Mouse (Mus musculus) ES-Bruce4 (cell line): ENCODE data around the gene Pygo2. TPM values are rescaled to one million over a fixed set of nuclear protein-coding genes. Genes with fewer than 3 reads are reported as not detected.

Experiments
- H3K27ac ChIP-seq: 2 replicates; pipeline ENCODE4 v1.5.1; 2012; ENCODE audit warnings: low read length, inconsistent platforms; ENCODE audit not compliant: insufficient read depth
- H3K27me3 ChIP-seq: 2 replicates; pipeline ENCODE4 v1.6.1; 2012; ENCODE audit warnings: mild to moderate bottlenecking, low read length, inconsistent platforms; ENCODE audit not compliant: control insufficient read depth, poor library complexity, insufficient read depth, severe bottlenecking
- H3K36me3 ChIP-seq: 2 replicates; pipeline ENCODE4 v1.6.1; 2012; ENCODE audit warnings: inconsistent platforms, mild to moderate bottlenecking, low read length, moderate library complexity; ENCODE audit not compliant: control insufficient read depth, poor library complexity, insufficient read depth, severe bottlenecking
- H3K4me1 ChIP-seq: one replicate; pipeline ENCODE4 v1.8.1; 2011; ENCODE audit warnings: low read length; ENCODE audit not compliant: control insufficient read depth, insufficient read depth
- H3K4me3 ChIP-seq: 2 replicates; pipeline ENCODE4 v1.5.1; 2011; ENCODE audit warnings: low read depth, mild to moderate bottlenecking, low read length
- H3K9ac ChIP-seq: 2 replicates; pipeline ENCODE4 v1.6.1; 2012; ENCODE audit warnings: low read depth, mild to moderate bottlenecking, inconsistent platforms; ENCODE audit not compliant: poor library complexity, severe bottlenecking
- H3K9me3 ChIP-seq: replicated peaks from 2 replicates; pipeline ENCODE4 v1.6.1; 2012; ENCODE audit warnings: mild to moderate bottlenecking, low read length, inconsistent platforms; ENCODE audit not compliant: control insufficient read depth, poor library complexity, insufficient read depth, severe bottlenecking
- CTCF ChIP-seq: IDR thresholded peaks from one replicate; pipeline ENCODE4 v1.8.1; 2011; ENCODE audit warnings: low read depth, low read length
- EP300 ChIP-seq: IDR thresholded peaks from 2 replicates; pipeline ENCODE4 v1.6.1; 2011; ENCODE audit warnings: low read depth, low read length; ENCODE audit not compliant: insufficient read depth
- POLR2A ChIP-seq: IDR thresholded peaks from one replicate; pipeline ENCODE4 v1.8.1; 2011; ENCODE audit warnings: low read length; ENCODE audit not compliant: insufficient read depth
- polyA plus RNA-seq: library from polyadenylated mRNA; stranded (reverse); fragments of >200 nt; gene quantifications from 2 replicates; pipeline ENCODE4 v1.2.4, GENCODE M21; 2011; ENCODE audit warnings: low read depth; ENCODE audit not compliant: missing spikeins, insufficient read depth, insufficient read length

Pygo2 gene
- polyA plus RNA-seq, 1 experiment = 41.7 TPM

DNA sequence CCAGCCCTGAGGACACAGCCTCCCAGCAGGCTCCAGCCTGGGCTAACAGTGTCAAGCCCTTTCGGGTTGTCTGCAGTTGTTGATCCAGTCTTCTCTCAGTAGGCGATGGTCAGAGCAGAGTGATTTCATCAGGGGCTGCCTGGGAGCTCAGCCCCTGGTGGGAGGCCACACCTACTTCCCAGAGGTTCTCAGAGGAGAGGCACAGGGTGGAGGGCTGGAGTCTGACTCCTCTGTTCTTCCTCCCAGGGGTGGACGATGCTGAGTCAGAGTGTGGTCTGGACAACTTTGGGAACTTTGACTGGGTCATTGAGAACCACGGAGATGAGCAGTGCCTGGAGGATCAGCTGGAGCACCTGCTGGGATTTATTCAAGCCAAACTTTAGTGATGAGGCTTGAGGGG, 38.3 kb downstream of the Pygo2 start:
- H3K36me3 ChIP-seq = no peaks in the 10 kb centered on the region
- TF ChIP-seq EP300 (no peak), CTCF (no peak), POLR2A (no peak)
- H3K4me3 ChIP-seq = no peak overlapping the region
- H3K27ac ChIP-seq = peak overlapping the region; percentile 60
- H3K9ac ChIP-seq = no peak overlapping the region
- H3K4me1 ChIP-seq = peaks cover 7% of the 10 kb centered on the region
- no peaks in the 10 kb centered on the region for H3K9me3 ChIP-seq
- H3K27me3 ChIP-seq = no peaks in the 10 kb centered on the region

DNA sequence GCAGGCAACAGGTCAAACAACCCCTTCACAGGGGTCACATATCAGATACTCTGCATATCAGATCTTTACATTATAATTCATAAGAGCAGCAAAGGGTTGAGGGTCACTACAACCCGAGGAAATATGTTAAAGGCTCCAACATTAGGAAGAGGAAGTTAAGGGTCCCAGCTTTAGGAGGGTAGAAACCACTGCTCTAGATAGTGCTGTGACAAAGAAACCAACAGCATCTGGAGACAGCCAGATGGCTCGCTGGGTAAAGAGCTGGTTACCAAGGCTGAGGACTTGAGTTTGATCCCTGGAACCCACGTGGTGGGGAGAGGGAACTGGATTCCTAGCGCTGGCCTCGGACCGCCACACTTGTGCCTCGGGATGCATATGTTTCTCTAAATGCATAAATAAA, 42.3 kb downstream of the Pygo2 start:
- Histone ChIP-seq H3K9me3 (no peaks in the 10 kb centered on the region), H3K4me3 (no peak overlapping the region)

DNA sequence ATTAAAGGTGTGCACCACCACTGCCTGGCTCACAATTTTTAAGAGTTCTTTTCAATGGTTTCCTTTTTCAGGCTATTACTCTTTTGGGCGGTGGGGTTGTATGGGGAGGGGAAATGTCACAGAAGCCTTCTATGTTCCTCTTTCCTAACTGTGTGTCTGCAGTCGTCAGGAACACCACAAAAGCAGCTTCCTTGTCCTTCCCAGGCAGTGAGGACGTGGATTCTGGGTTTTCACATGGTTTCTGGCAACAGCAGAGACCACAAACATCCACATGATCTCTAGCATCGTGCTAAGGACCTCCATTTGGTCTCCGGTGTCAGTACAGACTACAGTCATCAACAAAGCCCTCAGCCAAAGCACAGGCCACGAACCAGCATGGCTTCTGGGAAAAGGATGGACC, 43.8 kb downstream of the Pygo2 start:
- Histone ChIP-seq H3K27me3 (no peaks in the 10 kb centered on the region), H3K27ac (no peak overlapping the region), H3K36me3 (no peaks in the 10 kb centered on the region), H3K9me3 (no peaks in the 10 kb centered on the region), H3K4me1 (peaks cover 2% of the 10 kb centered on the region), H3K4me3 (no peak overlapping the region), H3K9ac (no peak overlapping the region)
- TF ChIP-seq CTCF = no peak
- no peak for TF ChIP-seq EP300
- no peak for TF ChIP-seq POLR2A

More for the DNA sequence above, 42.3 kb downstream of the Pygo2 start:
- H3K4me1 ChIP-seq = peaks cover 5% of the 10 kb centered on the region
- TF ChIP-seq POLR2A = no peak
- TF ChIP-seq CTCF = no peak
- no peak for TF ChIP-seq EP300
- H3K9ac ChIP-seq = no peak overlapping the region
- H3K36me3 ChIP-seq = no peaks in the 10 kb centered on the region
- no peak overlapping the region for H3K27ac ChIP-seq
- H3K27me3 ChIP-seq = no peaks in the 10 kb centered on the region

DNA sequence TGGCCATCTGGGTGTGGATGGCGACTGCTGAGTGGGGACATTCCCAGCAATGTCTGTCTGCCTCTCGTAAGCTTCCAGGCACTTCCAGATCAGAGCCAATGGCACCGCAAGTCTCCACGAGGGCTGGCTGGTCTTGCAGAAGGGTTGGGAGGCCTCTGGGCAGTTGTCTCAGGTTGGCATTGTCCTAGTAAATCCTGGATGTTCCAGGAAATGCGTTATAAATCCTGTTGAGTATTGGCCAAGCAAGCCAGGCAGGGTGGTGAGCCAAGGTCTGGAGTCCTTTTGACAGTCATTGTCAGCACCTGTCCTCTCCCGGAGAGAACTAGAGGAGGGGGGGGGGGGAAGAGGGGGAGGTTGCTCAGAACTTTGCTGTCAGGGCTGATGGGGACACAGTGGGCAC, 49.0 kb downstream of the Pygo2 start:
- no peak overlapping the region for H3K9ac ChIP-seq
- H3K27ac ChIP-seq = no peak overlapping the region
- H3K4me1 ChIP-seq = no peaks in the 10 kb centered on the region
- no peaks in the 10 kb centered on the region for H3K27me3 ChIP-seq
- no peaks in the 10 kb centered on the region for H3K9me3 ChIP-seq
- no peaks in the 10 kb centered on the region for H3K36me3 ChIP-seq
- no peak for TF ChIP-seq CTCF
- no peak for TF ChIP-seq POLR2A
- TF ChIP-seq EP300 = no peak
- no peak overlapping the region for H3K4me3 ChIP-seq

DNA sequence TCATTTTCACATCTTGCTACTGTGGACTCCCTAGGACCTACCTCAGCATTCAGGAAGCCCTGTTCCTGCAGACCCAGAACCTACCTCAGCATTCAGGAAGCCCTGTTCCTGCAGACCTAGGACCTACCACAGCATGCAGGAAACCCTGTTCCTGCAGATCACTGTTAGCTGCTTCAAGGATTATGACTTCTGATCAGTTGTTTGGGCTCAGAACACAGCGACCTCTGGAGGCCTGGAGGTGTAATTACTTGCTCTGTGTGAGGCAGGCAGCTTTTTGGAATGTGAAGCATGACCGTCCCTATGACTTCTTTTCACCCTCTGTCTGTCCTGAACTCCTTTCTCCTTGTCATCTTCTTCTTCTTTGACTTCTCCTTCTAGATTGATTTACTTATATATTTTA, 51.5 kb downstream of the Pygo2 start:
- Histone ChIP-seq H3K36me3 (no peaks in the 10 kb centered on the region), H3K4me3 (peak overlapping the region; percentile 30), H3K4me1 (no peaks in the 10 kb centered on the region), H3K27ac (no peak overlapping the region), H3K9ac (no peak overlapping the region), H3K27me3 (no peaks in the 10 kb centered on the region), H3K9me3 (no peaks in the 10 kb centered on the region)
- peak; percentile 81 for TF ChIP-seq CTCF
- no peak for TF ChIP-seq POLR2A
- TF ChIP-seq EP300 = no peak

DNA sequence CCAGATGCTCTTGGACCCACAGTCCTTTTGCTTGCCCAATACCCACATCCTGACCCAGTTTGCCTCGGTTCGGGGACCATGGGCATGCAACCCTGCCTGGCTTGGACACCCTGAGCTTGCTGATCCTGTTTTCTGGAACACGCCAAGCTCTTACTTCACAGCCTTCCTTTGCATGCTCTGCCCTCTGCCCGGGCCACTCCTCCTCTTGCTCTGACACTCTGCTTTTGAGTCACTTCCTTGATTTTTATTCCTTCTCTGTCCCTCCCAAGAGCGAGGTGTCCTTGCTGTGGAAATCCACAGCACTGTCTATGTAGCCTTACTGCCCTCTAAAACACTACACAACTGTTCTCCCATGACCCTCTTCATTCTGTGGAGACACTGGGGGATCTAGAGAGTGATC, 52.2 kb downstream of the Pygo2 start:
- Histone ChIP-seq H3K36me3 (no peaks in the 10 kb centered on the region), H3K27me3 (no peaks in the 10 kb centered on the region), H3K9me3 (no peaks in the 10 kb centered on the region), H3K9ac (no peak overlapping the region), H3K4me1 (no peaks in the 10 kb centered on the region), H3K4me3 (no peak overlapping the region), H3K27ac (no peak overlapping the region)
- TF ChIP-seq CTCF = no peak
- no peak for TF ChIP-seq POLR2A

Other genes with a start within 250 kb of the Pygo2 start
- gene Fam189b, start 247.1 kb upstream of the Pygo2 start, polyA plus RNA-seq = 21.7 and 25.7 TPM in 2 replicates
- 31.5 and 32.6 TPM in 2 replicates for gene Gba, start 227.3 kb upstream of the Pygo2 start, polyA plus RNA-seq
- gene Thbs3, start 215.0 kb upstream of the Pygo2 start, polyA plus RNA-seq = 8.1 and 10.4 TPM in 2 replicates
- 136 and 143 TPM in 2 replicates for gene Mtx1, start 203.1 kb upstream of the Pygo2 start, polyA plus RNA-seq
- gene Muc1, start 201.2 kb upstream of the Pygo2 start, polyA plus RNA-seq = 1.5 and 1.6 TPM in 2 replicates
- gene Krtcap2, start 184.2 kb upstream of the Pygo2 start, polyA plus RNA-seq = 163 and 164 TPM in 2 replicates
- gene Trim46, start 183.9 kb upstream of the Pygo2 start, polyA plus RNA-seq = 5.7 and 7.1 TPM in 2 replicates
- 36.7 and 59.9 TPM in 2 replicates for gene Dpm3, start 170.9 kb upstream of the Pygo2 start, polyA plus RNA-seq
- gene Slc50a1, start 159.6 kb upstream of the Pygo2 start, polyA plus RNA-seq = 34.5 and 35.7 TPM in 2 replicates
- gene Efna1, start 149.1 kb upstream of the Pygo2 start, polyA plus RNA-seq = 8.3 and 11.0 TPM in 2 replicates
- 17.2 and 18.9 TPM in 2 replicates for gene Efna3, start 107.2 kb upstream of the Pygo2 start, polyA plus RNA-seq
- 14.6 and 16.7 TPM in 2 replicates for gene Efna4, start 92.2 kb upstream of the Pygo2 start, polyA plus RNA-seq
- 25.2 TPM in 2 replicates for gene Adam15, start 80.2 kb upstream of the Pygo2 start, polyA plus RNA-seq
- gene Dcst2, start 68.2 kb upstream of the Pygo2 start, polyA plus RNA-seq = 0.25 and 0.29 TPM in 2 replicates
- not detected in 2 replicates for gene Dcst1, start 65.0 kb upstream of the Pygo2 start, polyA plus RNA-seq
- 35.1 and 35.7 TPM in 2 replicates for gene Zbtb7b, start 35.4 kb upstream of the Pygo2 start, polyA plus RNA-seq
- not detected in 2 replicates for gene Lenep, start 27.4 kb upstream of the Pygo2 start, polyA plus RNA-seq
- gene Flad1, start 18.3 kb upstream of the Pygo2 start, polyA plus RNA-seq = 16.5 and 25.1 TPM in 2 replicates
- 290 and 304 TPM in 2 replicates for gene Cks1b, start 11.8 kb upstream of the Pygo2 start, polyA plus RNA-seq
- 87.4 and 88.9 TPM in 2 replicates for gene Shc1, start 11.8 kb upstream of the Pygo2 start, polyA plus RNA-seq
- gene Pbxip1, start 6.5 kb downstream of the Pygo2 start, polyA plus RNA-seq = 12.2 and 13.6 TPM in 2 replicates
- gene Pmvk, start 24.3 kb downstream of the Pygo2 start, polyA plus RNA-seq = 48.3 and 51.9 TPM in 2 replicates
- gene Kcnn3, start 90.0 kb downstream of the Pygo2 start, polyA plus RNA-seq = 0.93 and 1.0 TPM in 2 replicates